Mouse (Mus musculus): ENCODE results near the gene Mobp. TPM values are rescaled to one million over a fixed set of nuclear protein-coding genes. Genes with fewer than 3 reads are reported as not detected.

Mobp gene
- polyA plus RNA-seq, 1 experiment from 2014 or later, result 0.17 TPM

GRCm38 (mm10) chr9:120191362-120192098, 42.0 kb downstream of the Mobp start:
- Histone ChIP-seq H3K9me3 (replicated peaks; ENCODE audit: control insufficient read depth, low read length) (no peaks in the 10 kb centered on the region), H3K4me1 (ENCODE audit: control insufficient read depth, insufficient read depth, low read length) (no peaks in the 10 kb centered on the region), H3K36me3 (ENCODE audit: control insufficient read depth, insufficient read depth, low read length) (no peaks in the 10 kb centered on the region), H3K4me2 (ENCODE audit: low read length) (peak overlapping the region; percentile 51), H3K27me3 (replicated peaks; ENCODE audit: control insufficient read depth, insufficient read depth, low read length) (no peaks in the 10 kb centered on the region), H3K9ac (ENCODE audit: low read length) (peak overlapping the region; percentile 49), H3K4me3 (ENCODE audit: low read depth, low read length) (peak overlapping the region; percentile 26), H3K27ac (ENCODE audit: low read depth, low read length) (no peak overlapping the region; the same call in 1 of the 2 replicates)
- ATAC-seq, result peak; percentile 88
- 25% methylated on average over 21 of the region's 21 CpGs for WGBS
- peak; percentile 96 for DNase-seq (ENCODE audit: low spot score)

- WGBS, result 75% methylated on average over 7 of the region's 7 CpGs
- Histone ChIP-seq H3K4me1 (ENCODE audit: control insufficient read depth, insufficient read depth, low read length) (no peaks in the 10 kb centered on the region), H3K36me3 (ENCODE audit: control insufficient read depth, insufficient read depth, low read length) (no peaks in the 10 kb centered on the region), H3K9me3 (replicated peaks; ENCODE audit: control insufficient read depth, low read length) (no peaks in the 10 kb centered on the region), H3K9ac (ENCODE audit: low read length) (no peak overlapping the region), H3K27me3 (replicated peaks; ENCODE audit: control insufficient read depth, insufficient read depth, low read length) (no peaks in the 10 kb centered on the region), H3K27ac (ENCODE audit: low read depth, low read length) (no peak overlapping the region), H3K4me2 (ENCODE audit: low read length) (no peak overlapping the region), H3K4me3 (ENCODE audit: low read depth, low read length) (no peak overlapping the region)
- DNase-seq (ENCODE audit: low spot score), result no peak
- no peak for ATAC-seq
These were observed 43.2 kb downstream of the Mobp start for GRCm38 (mm10) chr9:120192742-120193141.

- no peak for DNase-seq (ENCODE audit: low spot score)
- no peak overlapping the region for H3K4me3 ChIP-seq (ENCODE audit: low read depth, low read length)
- H3K9me3 ChIP-seq (replicated peaks; ENCODE audit: control insufficient read depth, low read length), result no peaks in the 10 kb centered on the region
- 74% methylated on average over 4 of the region's 4 CpGs for WGBS
- no peak overlapping the region for H3K9ac ChIP-seq (ENCODE audit: low read length)
- no peak for ATAC-seq
- no peaks in the 10 kb centered on the region for H3K36me3 ChIP-seq (ENCODE audit: control insufficient read depth, insufficient read depth, low read length)
- H3K4me1 ChIP-seq (ENCODE audit: control insufficient read depth, insufficient read depth, low read length), result no peaks in the 10 kb centered on the region
- no peaks in the 10 kb centered on the region for H3K27me3 ChIP-seq (replicated peaks; ENCODE audit: control insufficient read depth, insufficient read depth, low read length)
- H3K4me2 ChIP-seq (ENCODE audit: low read length), result no peak overlapping the region
- H3K27ac ChIP-seq (ENCODE audit: low read depth, low read length), result no peak overlapping the region
These were observed 51.4 kb downstream of the Mobp start for GRCm38 (mm10) chr9:120200873-120201272.

- ATAC-seq (no peak), DNase-seq (ENCODE audit: low spot score) (no peak)
- H3K4me3 ChIP-seq (ENCODE audit: low read depth, low read length), result no peak overlapping the region
- no peaks in the 10 kb centered on the region for H3K9me3 ChIP-seq (replicated peaks; ENCODE audit: control insufficient read depth, low read length)
- no peak overlapping the region for H3K4me2 ChIP-seq (ENCODE audit: low read length)
- H3K9ac ChIP-seq (ENCODE audit: low read length), result no peak overlapping the region
- H3K27me3 ChIP-seq (replicated peaks; ENCODE audit: control insufficient read depth, insufficient read depth, low read length), result no peaks in the 10 kb centered on the region
- H3K4me1 ChIP-seq (ENCODE audit: control insufficient read depth, insufficient read depth, low read length), result no peaks in the 10 kb centered on the region
- no peak overlapping the region for H3K27ac ChIP-seq (ENCODE audit: low read depth, low read length)
- H3K36me3 ChIP-seq (ENCODE audit: control insufficient read depth, insufficient read depth, low read length), result no peaks in the 10 kb centered on the region
- WGBS, result 80% methylated on average over 7 of the region's 7 CpGs
These were observed 52.2 kb downstream of the Mobp start for GRCm38 (mm10) chr9:120201743-120202142.

GRCm38 (mm10) chr9:120202683-120203082, 53.2 kb downstream of the Mobp start:
- H3K4me2 ChIP-seq (ENCODE audit: low read length), result no peak overlapping the region
- WGBS, result 25% methylated on average over 12 of the region's 12 CpGs

GRCm38 (mm10) chr9:120203936-120204335, 54.4 kb downstream of the Mobp start:
- ATAC-seq, result no peak
- Histone ChIP-seq H3K4me1 (ENCODE audit: control insufficient read depth, insufficient read depth, low read length) (no peaks in the 10 kb centered on the region), H3K4me3 (ENCODE audit: low read depth, low read length) (no peak overlapping the region), H3K9me3 (replicated peaks; ENCODE audit: control insufficient read depth, low read length) (no peaks in the 10 kb centered on the region), H3K27ac (ENCODE audit: low read depth, low read length) (no peak overlapping the region), H3K9ac (ENCODE audit: low read length) (no peak overlapping the region), H3K4me2 (ENCODE audit: low read length) (no peak overlapping the region), H3K36me3 (ENCODE audit: control insufficient read depth, insufficient read depth, low read length) (no peaks in the 10 kb centered on the region), H3K27me3 (replicated peaks; ENCODE audit: control insufficient read depth, insufficient read depth, low read length) (no peaks in the 10 kb centered on the region)
- no peak for DNase-seq (ENCODE audit: low spot score)
- 88% methylated on average over 10 of the region's 10 CpGs for WGBS

More at GRCm38 (mm10) chr9:120202683-120203082, 53.2 kb downstream of the Mobp start:
- Histone ChIP-seq H3K36me3 (ENCODE audit: control insufficient read depth, insufficient read depth, low read length) (no peaks in the 10 kb centered on the region), H3K9me3 (replicated peaks; ENCODE audit: control insufficient read depth, low read length) (no peaks in the 10 kb centered on the region), H3K27me3 (replicated peaks; ENCODE audit: control insufficient read depth, insufficient read depth, low read length) (no peaks in the 10 kb centered on the region), H3K27ac (ENCODE audit: low read depth, low read length) (no peak overlapping the region), H3K4me1 (ENCODE audit: control insufficient read depth, insufficient read depth, low read length) (no peaks in the 10 kb centered on the region), H3K4me3 (ENCODE audit: low read depth, low read length) (no peak overlapping the region), H3K9ac (ENCODE audit: low read length) (no peak overlapping the region)
- ATAC-seq (no peak), DNase-seq (ENCODE audit: low spot score) (no peak)

- no peak for DNase-seq (ENCODE audit: low spot score)
- Histone ChIP-seq H3K4me3 (ENCODE audit: low read depth, low read length) (no peak overlapping the region), H3K4me2 (ENCODE audit: low read length) (no peak overlapping the region), H3K27ac (ENCODE audit: low read depth, low read length) (no peak overlapping the region), H3K9ac (ENCODE audit: low read length) (no peak overlapping the region), H3K4me1 (ENCODE audit: control insufficient read depth, insufficient read depth, low read length) (no peaks in the 10 kb centered on the region), H3K27me3 (replicated peaks; ENCODE audit: control insufficient read depth, insufficient read depth, low read length) (no peaks in the 10 kb centered on the region), H3K36me3 (ENCODE audit: control insufficient read depth, insufficient read depth, low read length) (no peaks in the 10 kb centered on the region), H3K9me3 (replicated peaks; ENCODE audit: control insufficient read depth, low read length) (no peaks in the 10 kb centered on the region)
- no peak for ATAC-seq
- 76% methylated on average over 17 of the region's 17 CpGs for WGBS
These were observed 57.4 kb downstream of the Mobp start for GRCm38 (mm10) chr9:120206897-120207296.

- Histone ChIP-seq H3K27ac (ENCODE audit: low read depth, low read length) (no peak overlapping the region), H3K4me1 (ENCODE audit: control insufficient read depth, insufficient read depth, low read length) (no peaks in the 10 kb centered on the region), H3K9ac (ENCODE audit: low read length) (no peak overlapping the region), H3K9me3 (replicated peaks; ENCODE audit: control insufficient read depth, low read length) (no peaks in the 10 kb centered on the region), H3K36me3 (ENCODE audit: control insufficient read depth, insufficient read depth, low read length) (no peaks in the 10 kb centered on the region), H3K27me3 (replicated peaks; ENCODE audit: control insufficient read depth, insufficient read depth, low read length) (no peaks in the 10 kb centered on the region), H3K4me3 (ENCODE audit: low read depth, low read length) (no peak overlapping the region), H3K4me2 (ENCODE audit: low read length) (no peak overlapping the region)
- ATAC-seq, result no peak
- 73% methylated on average over 4 of the region's 4 CpGs for WGBS
- no peak for DNase-seq (ENCODE audit: low spot score)
These were observed 60.6 kb downstream of the Mobp start for GRCm38 (mm10) chr9:120210068-120210467.

- no peak overlapping the region for H3K9ac ChIP-seq (ENCODE audit: low read length)
- H3K9me3 ChIP-seq (replicated peaks; ENCODE audit: control insufficient read depth, low read length), result no peaks in the 10 kb centered on the region
- no peak for ATAC-seq
- H3K36me3 ChIP-seq (ENCODE audit: control insufficient read depth, insufficient read depth, low read length), result no peaks in the 10 kb centered on the region
- DNase-seq (ENCODE audit: low spot score), result no peak
- H3K27ac ChIP-seq (ENCODE audit: low read depth, low read length), result no peak overlapping the region
- H3K27me3 ChIP-seq (replicated peaks; ENCODE audit: control insufficient read depth, insufficient read depth, low read length), result no peaks in the 10 kb centered on the region
- H3K4me2 ChIP-seq (ENCODE audit: low read length), result no peak overlapping the region
- H3K4me1 ChIP-seq (ENCODE audit: control insufficient read depth, insufficient read depth, low read length), result no peaks in the 10 kb centered on the region
- WGBS, result 76% methylated on average over 4 of the region's 4 CpGs
- no peak overlapping the region for H3K4me3 ChIP-seq (ENCODE audit: low read depth, low read length)
These were observed 61.4 kb downstream of the Mobp start for GRCm38 (mm10) chr9:120210865-120211264.
